Mouse (Mus musculus) liver, embryonic 13.5 days (tissue): ENCODE measurements around the gene Uvrag. TPM values are rescaled to one million over a fixed set of nuclear protein-coding genes. Genes with fewer than 3 reads are reported as not detected.
A peak's percentile ranks its signal among the peaks of the same experiment; 100 is the strongest.
"Not testable (repeated sequence)": the region's sequence is repeated elsewhere in the genome, so short reads cannot be mapped to it uniquely, and the experiment has no call there.

Experiments
- ATAC-seq: fragments of 200-750 bp; cut with Nextera tagmentation; 2 replicates; pipeline ENCODE4 v1.8.0; 2017; ENCODE audit warnings: low read depth, mild to moderate bottlenecking, moderate number of reproducible peaks, moderate library complexity
- DNase-seq: peaks from one replicate; pipeline ENCODE4 v3.0.0; 2022
- H3K27ac ChIP-seq: fragments of 300-500 bp; sonication (generic); 2 replicates; pipeline ENCODE4 v1.5.1; 2015; ENCODE audit warnings: moderate library complexity, mild to moderate bottlenecking, inconsistent platforms
- H3K27me3 ChIP-seq: fragments of 300-500 bp; sonication (generic); 2 replicates; pipeline ENCODE4 v1.6.1; 2015; ENCODE audit warnings: mild to moderate bottlenecking, inconsistent platforms
- H3K36me3 ChIP-seq: fragments of 300-500 bp; sonication (generic); 2 replicates; pipeline ENCODE4 v1.6.1; 2015; ENCODE audit warnings: mild to moderate bottlenecking, inconsistent platforms
- H3K4me1 ChIP-seq: fragments of 300-500 bp; sonication (generic); replicated peaks from 2 replicates; pipeline ENCODE4 v1.6.1; 2015; ENCODE audit warnings: inconsistent platforms
- H3K4me2 ChIP-seq: fragments of 300-500 bp; sonication (generic); 2 replicates; pipeline ENCODE4 v1.6.1; 2015; ENCODE audit warnings: inconsistent platforms, mild to moderate bottlenecking, moderate library complexity
- H3K4me3 ChIP-seq: fragments of 300-500 bp; sonication (generic); replicated peaks from 2 replicates; pipeline ENCODE4 v1.5.1; 2015; ENCODE audit warnings: mild to moderate bottlenecking, inconsistent platforms
- H3K9ac ChIP-seq: fragments of 300-500 bp; sonication (generic); 2 replicates; pipeline ENCODE4 v1.6.1; 2015; ENCODE audit warnings: mild to moderate bottlenecking, inconsistent platforms
- H3K9me3 ChIP-seq: fragments of 300-500 bp; sonication (generic); replicated peaks from 2 replicates; pipeline ENCODE4 v1.6.1; 2016; ENCODE audit warnings: inconsistent platforms
- WGBS: fragments of 180-500 bp; shearing (Covaris S2); methylation state at CpG from one replicate; pipeline ENCODE4 v1.1.7; 2015; ENCODE audit not compliant: insufficient replicate concordance; 5-methylcytosine and 5-hydroxymethylcytosine counted together
- polyA plus RNA-seq: library from polyadenylated mRNA; unstranded; fragments of >200 nt; fragmentation: Nextera tagmentation; extraction: Ambion mirVana; gene quantifications from 2 replicates; pipeline ENCODE4 v1.2.1, GENCODE M21; 2015

Gene Uvrag
- polyA plus RNA-seq, 1 experiment from 2014 or later, result 8.9 TPM

GRCm38 (mm10) chr7:98970721-98971120 is 170.2 kb downstream of the Uvrag start:
- DNase-seq (no peak), ATAC-seq (no peak)
- H3K36me3 ChIP-seq, result no peaks in the 10 kb centered on the region
- no peaks in the 10 kb centered on the region for H3K27me3 ChIP-seq
- H3K9me3 ChIP-seq, result no peaks in the 10 kb centered on the region
- H3K4me3 ChIP-seq, result no peak overlapping the region
- no peaks in the 10 kb centered on the region for H3K4me1 ChIP-seq
- no peak overlapping the region for H3K27ac ChIP-seq
- no peak overlapping the region for H3K4me2 ChIP-seq
- WGBS, result 79% methylated on average over 5 of the region's 5 CpGs
- H3K9ac ChIP-seq, result no peak overlapping the region

GRCm38 (mm10) chr7:98968741-98969395 is 172.1 kb downstream of the Uvrag start:
- WGBS, result 82% methylated on average over 8 of the region's 8 CpGs
- Histone ChIP-seq H3K9me3 (no peaks in the 10 kb centered on the region), H3K4me2 (no peak overlapping the region), H3K36me3 (no peaks in the 10 kb centered on the region), H3K9ac (no peak overlapping the region), H3K27ac (no peak overlapping the region), H3K27me3 (no peaks in the 10 kb centered on the region), H3K4me1 (no peaks in the 10 kb centered on the region), H3K4me3 (no peak overlapping the region)
- no peak for ATAC-seq
- DNase-seq, result no peak

- 58% methylated on average over 16 of the region's 16 CpGs for WGBS
- H3K36me3 ChIP-seq, result no peaks in the 10 kb centered on the region
- H3K27me3 ChIP-seq, result no peaks in the 10 kb centered on the region
- no peaks in the 10 kb centered on the region for H3K9me3 ChIP-seq
- peaks cover 3% of the 10 kb centered on the region for H3K4me1 ChIP-seq
- H3K4me2 ChIP-seq, result no peak overlapping the region
- H3K9ac ChIP-seq, result no peak overlapping the region
- DNase-seq (no peak), ATAC-seq (no peak)
- H3K4me3 ChIP-seq, result no peak overlapping the region
- no peak overlapping the region for H3K27ac ChIP-seq
Measured at GRCm38 (mm10) chr7:98968082-98968674, 172.8 kb downstream of the Uvrag start.

GRCm38 (mm10) chr7:98967672-98968071 is 173.3 kb downstream of the Uvrag start:
- no peak for ATAC-seq
- no peak overlapping the region for H3K27ac ChIP-seq
- H3K4me1 ChIP-seq, result peaks cover 8% of the 10 kb centered on the region
- H3K9me3 ChIP-seq, result no peaks in the 10 kb centered on the region
- no peaks in the 10 kb centered on the region for H3K27me3 ChIP-seq
- no peak overlapping the region for H3K9ac ChIP-seq
- no peak for DNase-seq
- H3K4me2 ChIP-seq, result no peak overlapping the region
- H3K36me3 ChIP-seq, result no peaks in the 10 kb centered on the region
- H3K4me3 ChIP-seq, result no peak overlapping the region
- WGBS, result 71% methylated on average over 7 of the region's 7 CpGs

- ATAC-seq, H3K9me3 ChIP-seq, H3K27me3 ChIP-seq, H3K27ac ChIP-seq, H3K36me3 ChIP-seq, H3K4me3 ChIP-seq, H3K9ac ChIP-seq, H3K4me2 ChIP-seq, DNase-seq: not testable (repeated sequence)
- 87% methylated on average over 13 of the region's 13 CpGs for WGBS
- peaks cover 10% of the 10 kb centered on the region for H3K4me1 ChIP-seq
Measured at GRCm38 (mm10) chr7:98963581-98963980, 177.4 kb downstream of the Uvrag start.

- peak; percentile 35 for DNase-seq
- Histone ChIP-seq H3K4me3 (no peak overlapping the region), H3K4me2 (no peak overlapping the region), H3K9me3 (no peaks in the 10 kb centered on the region), H3K9ac (no peak overlapping the region), H3K27ac (no peak overlapping the region), H3K27me3 (no peaks in the 10 kb centered on the region), H3K4me1 (peaks cover 10% of the 10 kb centered on the region), H3K36me3 (no peaks in the 10 kb centered on the region)
- ATAC-seq, result peak; percentile 70
- 32% methylated on average over 13 of the region's 13 CpGs for WGBS
Measured at GRCm38 (mm10) chr7:98962547-98963311, 178.2 kb downstream of the Uvrag start.

- H3K27ac ChIP-seq, result no peak overlapping the region
- H3K4me3 ChIP-seq, result no peak overlapping the region
- no peaks in the 10 kb centered on the region for H3K9me3 ChIP-seq
- H3K27me3 ChIP-seq, result no peaks in the 10 kb centered on the region
- 72% methylated on average over 11 of the region's 11 CpGs for WGBS
- no peak overlapping the region for H3K4me2 ChIP-seq
- H3K9ac ChIP-seq, result no peak overlapping the region
- DNase-seq, result no peak
- peaks cover 10% of the 10 kb centered on the region for H3K4me1 ChIP-seq
- ATAC-seq, result no peak
- H3K36me3 ChIP-seq, result no peaks in the 10 kb centered on the region
Measured at GRCm38 (mm10) chr7:98962074-98962473, 178.9 kb downstream of the Uvrag start.

GRCm38 (mm10) chr7:98960274-98960673 is 180.7 kb downstream of the Uvrag start:
- no peak overlapping the region for H3K27ac ChIP-seq
- WGBS, result 81% methylated on average over 8 of the region's 8 CpGs
- no peaks in the 10 kb centered on the region for H3K9me3 ChIP-seq
- DNase-seq (no peak), ATAC-seq (no peak)
- no peak overlapping the region for H3K4me2 ChIP-seq
- H3K4me3 ChIP-seq, result no peak overlapping the region
- no peaks in the 10 kb centered on the region for H3K36me3 ChIP-seq
- no peak overlapping the region for H3K9ac ChIP-seq
- no peaks in the 10 kb centered on the region for H3K27me3 ChIP-seq
- peaks cover 10% of the 10 kb centered on the region for H3K4me1 ChIP-seq

- ATAC-seq (no peak), DNase-seq (no peak)
- H3K9me3 ChIP-seq, result no peaks in the 10 kb centered on the region
Measured at GRCm38 (mm10) chr7:98959246-98959645, 181.7 kb downstream of the Uvrag start.

GRCm38 (mm10) chr7:98958172-98958571 is 182.8 kb downstream of the Uvrag start:
- H3K27ac ChIP-seq, result no peak overlapping the region
- no peak overlapping the region for H3K4me2 ChIP-seq
- H3K4me1 ChIP-seq, result peaks cover 7% of the 10 kb centered on the region
- no peak overlapping the region for H3K9ac ChIP-seq
- WGBS, result 58% methylated on average over 11 of the region's 11 CpGs
- ATAC-seq (no peak), DNase-seq (no peak)
- H3K36me3 ChIP-seq, result no peaks in the 10 kb centered on the region
- H3K4me3 ChIP-seq, result no peak overlapping the region
- no peaks in the 10 kb centered on the region for H3K27me3 ChIP-seq
- H3K9me3 ChIP-seq, result no peaks in the 10 kb centered on the region

More at GRCm38 (mm10) chr7:98959246-98959645, 181.7 kb downstream of the Uvrag start:
- Histone ChIP-seq H3K27me3 (no peaks in the 10 kb centered on the region), H3K4me2 (no peak overlapping the region), H3K4me3 (no peak overlapping the region), H3K36me3 (no peaks in the 10 kb centered on the region), H3K27ac (no peak overlapping the region), H3K9ac (no peak overlapping the region), H3K4me1 (peaks cover 10% of the 10 kb centered on the region)
- WGBS, result 75% methylated on average over 5 of the region's 5 CpGs

GRCm38 (mm10) chr7:98957111-98957741 is 183.7 kb downstream of the Uvrag start:
- Histone ChIP-seq H3K4me3 (no peak overlapping the region), H3K4me1 (no peaks in the 10 kb centered on the region), H3K4me2 (no peak overlapping the region), H3K27ac (no peak overlapping the region), H3K9ac (no peak overlapping the region), H3K27me3 (no peaks in the 10 kb centered on the region), H3K36me3 (no peaks in the 10 kb centered on the region), H3K9me3 (no peaks in the 10 kb centered on the region)
- DNase-seq (no peak), ATAC-seq (no peak)
- whole genome bisulfite sequencing, result 77% methylated on average over 8 of the region's 8 CpGs
